Mouse (Mus musculus) ES-Bruce4 (cell line): Measurements from ENCODE around the gene Epha8.
A peak's percentile ranks its signal among the peaks of the same experiment; 100 is the strongest.

Experiments
- CTCF ChIP-seq: IDR thresholded peaks from one replicate; pipeline ENCODE4 v1.8.1; 2011; ENCODE audit warnings: low read depth, low read length
- EP300 ChIP-seq: IDR thresholded peaks from 2 replicates; pipeline ENCODE4 v1.6.1; 2011; ENCODE audit warnings: low read depth, low read length; ENCODE audit not compliant: insufficient read depth
- POLR2A ChIP-seq: IDR thresholded peaks from one replicate; pipeline ENCODE4 v1.8.1; 2011; ENCODE audit warnings: low read length; ENCODE audit not compliant: insufficient read depth

- TF ChIP-seq CTCF, result peak; percentile 70
- no peak for TF ChIP-seq POLR2A
- TF ChIP-seq EP300, result no peak
Measured at GRCm38 (mm10) chr4:136928928-136929327, 27.7 kb downstream of the Epha8 start.
